Comparison of ENCODE assay signal across 8 mouse cellular contexts in the genomic region with DNA sequence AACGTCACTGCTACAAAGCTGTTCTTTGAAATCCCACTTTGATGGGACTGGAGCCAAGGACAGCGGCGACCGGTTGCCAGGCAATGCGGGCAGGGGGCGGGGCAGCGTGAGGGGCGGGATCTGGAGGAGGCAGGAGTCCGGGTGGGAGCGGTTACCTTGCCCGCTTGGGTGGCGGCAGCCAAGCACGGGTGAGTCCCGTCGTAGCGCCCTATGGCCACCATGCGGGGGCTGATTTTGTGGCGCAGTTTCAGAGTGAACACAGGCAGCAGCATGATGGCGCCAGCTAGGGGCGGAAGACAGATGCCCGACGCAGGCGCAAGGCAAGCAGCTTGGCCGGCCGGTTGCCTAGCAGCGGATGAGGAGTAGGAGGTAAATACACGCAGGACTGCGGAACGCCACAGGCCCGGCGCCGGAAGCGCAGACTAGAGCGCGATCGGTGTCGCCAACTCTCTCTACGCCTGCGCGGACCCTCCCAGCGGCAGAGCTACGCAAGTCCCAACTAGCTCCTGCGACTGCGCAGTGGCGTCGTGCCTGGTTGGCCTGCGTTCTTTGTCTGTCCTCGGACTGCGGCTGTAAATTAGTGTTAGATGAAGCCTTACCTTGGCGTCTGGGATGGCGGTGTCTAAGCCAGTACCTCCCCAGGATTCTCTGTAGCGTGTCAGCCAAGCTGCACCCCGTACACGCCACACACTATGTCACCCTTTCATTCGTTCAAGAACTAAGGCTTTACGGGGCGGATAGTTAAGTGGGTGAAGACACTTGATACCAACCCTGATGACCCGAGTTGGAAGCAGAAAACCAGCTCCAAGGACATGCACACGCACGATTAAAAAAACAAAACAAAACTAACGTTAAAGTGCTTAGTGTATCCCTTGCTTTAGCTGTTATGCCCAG. TPM values are rescaled to one million over a fixed set of nuclear protein-coding genes. Genes with fewer than 3 reads are reported as not detected.
DNase-seq lines count a peak whose midpoint lies in the region; ATAC-seq lines count a peak whose summit lies in the region.

A gene (minus strand): TSS at position 848 of the 894 bp plus-strand sequence.

- peak; percentile 99 for DNase-seq in adipocyte (ENCODE audit: low spot score)
- peak; percentile 100 for DNase-seq in embryo, embryonic 10 days (ENCODE audit: low spot score)
- peak; percentile 99 for DNase-seq in gastrocnemius, postnatal 10 days
- DNase-seq in induced T-regulatory cell, adult 2 months (ENCODE audit: low read depth): peak; percentile 100
- DNase-seq in left cerebral cortex, adult 9 months (ENCODE audit: low spot score in 2 of 2): peak; percentile 99
- peak; percentile 99 for DNase-seq in right cerebral cortex, postnatal 14 days
- DNase-seq in urinary bladder, postnatal 36 days (ENCODE audit: low spot score in 2 of 2): peak; percentile 98 to 99

- peak; percentile 97 for ATAC-seq in megakaryocyte progenitor cell, adult 5-6 weeks (replicated peaks; ENCODE audit: poor library complexity)

RNA-seq across cellular contexts. Expression of the gene that starts here (rescaled TPM):
- total RNA-seq in gastrocnemius, postnatal 10 days (2021): 1 to 10 TPM; 3.9 to 4.7 TPM
- total RNA-seq in megakaryocyte progenitor cell, adult 5-6 weeks (2015): 7.0 and 11.9 TPM in 2 replicates
- 4.1 and 4.4 TPM in 2 replicates for total RNA-seq in megakaryocyte progenitor cell, adult 5-6 weeks (2017)

Comparison
In these comparisons a context has a peak if more than half of its experiments do, and no peak if none do; other contexts are left out.
1. Peak in every context shown above with its lines: DNase-seq and ATAC-seq.